Mouse (Mus musculus): ENCODE results near the gene Ncbp3. TPM values are rescaled to one million over a fixed set of nuclear protein-coding genes. Genes with fewer than 3 reads are reported as not detected.

Ncbp3 gene
- polyA plus RNA-seq, 1 experiment from 2014 or later = 3.4 TPM

- Histone ChIP-seq H3K9ac (ENCODE audit: low read depth, low read length) (no peak overlapping the region), H3K9me3 (ENCODE audit: control insufficient read depth) (no peaks in the 10 kb centered on the region), H3K4me2 (replicated peaks; ENCODE audit: low read depth) (no peak overlapping the region), H3K27ac (ENCODE audit: low read depth, low read length) (no peak overlapping the region), H3K36me3 (ENCODE audit: control insufficient read depth, insufficient read depth) (0 out of 2 replicates have a peak, but pooled peaks cover 3% of the 10 kb centered on the region), H3K27me3 (replicated peaks; ENCODE audit: control insufficient read depth, insufficient read depth, low read length) (no peaks in the 10 kb centered on the region), H3K4me1 (replicated peaks; ENCODE audit: control insufficient read depth, insufficient read depth, low read length) (peaks cover 10% of the 10 kb centered on the region; the same call in 1 of the 2 replicates), H3K4me3 (ENCODE audit: low read depth, low read length) (no peak overlapping the region)
- WGBS = 74% methylated on average over 6 of the region's 6 CpGs
- no peak for TF ChIP-seq CTCF (IDR thresholded peaks at IDR 0.05; ENCODE audit: low read depth)
- no peak for ATAC-seq
Measured at GRCm38 (mm10) chr11:73087700-73088480, 40.3 kb downstream of the Ncbp3 start.

GRCm38 (mm10) chr11:73090283-73090682 lies 42.7 kb downstream of the Ncbp3 start, which contains the start of gene Itgae:
Itgae (plus strand) TSS chr11:73090583.
- H3K9ac ChIP-seq (ENCODE audit: low read depth, low read length) = no peak within 1 kb of the TSS
- no peak within 1 kb of the TSS for H3K27ac ChIP-seq (ENCODE audit: low read depth, low read length)
- H3K9me3 ChIP-seq (ENCODE audit: control insufficient read depth) = no peaks in the 10 kb centered on the region
- H3K36me3 ChIP-seq (ENCODE audit: control insufficient read depth, insufficient read depth) = no peaks in the 10 kb centered on the region
- no peak within 1 kb of the TSS for H3K4me3 ChIP-seq (ENCODE audit: low read depth, low read length)
- 0 out of 2 replicates have a peak, but pooled peaks cover under 1% of the 10 kb centered on the region for H3K4me1 ChIP-seq (replicated peaks; ENCODE audit: control insufficient read depth, insufficient read depth, low read length)
- TF ChIP-seq CTCF (IDR thresholded peaks at IDR 0.05; ENCODE audit: low read depth) = no peak
- no peak for ATAC-seq
- no peak within 1 kb of the TSS for H3K4me2 ChIP-seq (replicated peaks; ENCODE audit: low read depth)
- 77% methylated on average over 4 of the region's 4 CpGs for WGBS
- H3K27me3 ChIP-seq (replicated peaks; ENCODE audit: control insufficient read depth, insufficient read depth, low read length) = no peaks in the 10 kb centered on the region

- Histone ChIP-seq H3K4me3 (ENCODE audit: low read depth, low read length) (no peak overlapping the region), H3K4me1 (replicated peaks; ENCODE audit: control insufficient read depth, insufficient read depth, low read length) (no peaks in the 10 kb centered on the region), H3K9ac (ENCODE audit: low read depth, low read length) (no peak overlapping the region), H3K9me3 (ENCODE audit: control insufficient read depth) (no peaks in the 10 kb centered on the region), H3K4me2 (replicated peaks; ENCODE audit: low read depth) (no peak overlapping the region), H3K27ac (ENCODE audit: low read depth, low read length) (no peak overlapping the region), H3K36me3 (ENCODE audit: control insufficient read depth, insufficient read depth) (no peaks in the 10 kb centered on the region), H3K27me3 (replicated peaks; ENCODE audit: control insufficient read depth, insufficient read depth, low read length) (no peaks in the 10 kb centered on the region)
- WGBS = 82% methylated on average over 2 of the region's 2 CpGs
- no peak for TF ChIP-seq CTCF (IDR thresholded peaks at IDR 0.05; ENCODE audit: low read depth)
- no peak for ATAC-seq
Measured at GRCm38 (mm10) chr11:73090826-73091225, 43.2 kb downstream of the Ncbp3 start.

GRCm38 (mm10) chr11:73092057-73092456 lies 44.5 kb downstream of the Ncbp3 start:
- no peak overlapping the region for H3K4me3 ChIP-seq (ENCODE audit: low read depth, low read length)
- H3K4me1 ChIP-seq (replicated peaks; ENCODE audit: control insufficient read depth, insufficient read depth, low read length) = no peaks in the 10 kb centered on the region
- 72% methylated on average over 4 of the region's 4 CpGs for WGBS
- no peaks in the 10 kb centered on the region for H3K36me3 ChIP-seq (ENCODE audit: control insufficient read depth, insufficient read depth)
- H3K4me2 ChIP-seq (replicated peaks; ENCODE audit: low read depth) = no peak overlapping the region
- H3K9me3 ChIP-seq (ENCODE audit: control insufficient read depth) = no peaks in the 10 kb centered on the region
- ATAC-seq = no peak
- H3K9ac ChIP-seq (ENCODE audit: low read depth, low read length) = no peak overlapping the region
- no peaks in the 10 kb centered on the region for H3K27me3 ChIP-seq (replicated peaks; ENCODE audit: control insufficient read depth, insufficient read depth, low read length)
- no peak for TF ChIP-seq CTCF (IDR thresholded peaks at IDR 0.05; ENCODE audit: low read depth)
- no peak overlapping the region for H3K27ac ChIP-seq (ENCODE audit: low read depth, low read length)

- no peak for TF ChIP-seq CTCF (IDR thresholded peaks at IDR 0.05; ENCODE audit: low read depth)
- Histone ChIP-seq H3K36me3 (ENCODE audit: control insufficient read depth, insufficient read depth) (no peaks in the 10 kb centered on the region), H3K4me3 (ENCODE audit: low read depth, low read length) (no peak overlapping the region), H3K9me3 (ENCODE audit: control insufficient read depth) (no peaks in the 10 kb centered on the region), H3K4me2 (replicated peaks; ENCODE audit: low read depth) (no peak overlapping the region), H3K27ac (ENCODE audit: low read depth, low read length) (no peak overlapping the region), H3K9ac (ENCODE audit: low read depth, low read length) (no peak overlapping the region), H3K4me1 (replicated peaks; ENCODE audit: control insufficient read depth, insufficient read depth, low read length) (no peaks in the 10 kb centered on the region), H3K27me3 (replicated peaks; ENCODE audit: control insufficient read depth, insufficient read depth, low read length) (no peaks in the 10 kb centered on the region)
- 70% methylated on average over 7 of the region's 7 CpGs for WGBS
- no peak for ATAC-seq
Measured at GRCm38 (mm10) chr11:73092877-73093276, 45.3 kb downstream of the Ncbp3 start.

GRCm38 (mm10) chr11:73094231-73094995 lies 46.8 kb downstream of the Ncbp3 start:
- TF ChIP-seq CTCF (IDR thresholded peaks at IDR 0.05; ENCODE audit: low read depth) = no peak
- no peak overlapping the region for H3K9ac ChIP-seq (ENCODE audit: low read depth, low read length)
- H3K4me2 ChIP-seq (replicated peaks; ENCODE audit: low read depth) = no peak overlapping the region
- 65% methylated on average over 11 of the region's 11 CpGs for WGBS
- H3K27me3 ChIP-seq (replicated peaks; ENCODE audit: control insufficient read depth, insufficient read depth, low read length) = no peaks in the 10 kb centered on the region
- no peak for ATAC-seq
- H3K36me3 ChIP-seq (ENCODE audit: control insufficient read depth, insufficient read depth) = no peaks in the 10 kb centered on the region
- H3K9me3 ChIP-seq (ENCODE audit: control insufficient read depth) = no peaks in the 10 kb centered on the region
- H3K4me3 ChIP-seq (ENCODE audit: low read depth, low read length) = no peak overlapping the region
- no peaks in the 10 kb centered on the region for H3K4me1 ChIP-seq (replicated peaks; ENCODE audit: control insufficient read depth, insufficient read depth, low read length)
- H3K27ac ChIP-seq (ENCODE audit: low read depth, low read length) = no peak overlapping the region

All from intestine, postnatal 0 days (tissue).